Mouse (Mus musculus): ENCODE measurements around the gene Ethe1. TPM values are rescaled to one million over a fixed set of nuclear protein-coding genes. Genes with fewer than 3 reads are reported as not detected.

The Ethe1 gene
- 14.4 and 18.8 TPM in 2 replicates for polyA plus RNA-seq (2012; rRNA removed)

DNA sequence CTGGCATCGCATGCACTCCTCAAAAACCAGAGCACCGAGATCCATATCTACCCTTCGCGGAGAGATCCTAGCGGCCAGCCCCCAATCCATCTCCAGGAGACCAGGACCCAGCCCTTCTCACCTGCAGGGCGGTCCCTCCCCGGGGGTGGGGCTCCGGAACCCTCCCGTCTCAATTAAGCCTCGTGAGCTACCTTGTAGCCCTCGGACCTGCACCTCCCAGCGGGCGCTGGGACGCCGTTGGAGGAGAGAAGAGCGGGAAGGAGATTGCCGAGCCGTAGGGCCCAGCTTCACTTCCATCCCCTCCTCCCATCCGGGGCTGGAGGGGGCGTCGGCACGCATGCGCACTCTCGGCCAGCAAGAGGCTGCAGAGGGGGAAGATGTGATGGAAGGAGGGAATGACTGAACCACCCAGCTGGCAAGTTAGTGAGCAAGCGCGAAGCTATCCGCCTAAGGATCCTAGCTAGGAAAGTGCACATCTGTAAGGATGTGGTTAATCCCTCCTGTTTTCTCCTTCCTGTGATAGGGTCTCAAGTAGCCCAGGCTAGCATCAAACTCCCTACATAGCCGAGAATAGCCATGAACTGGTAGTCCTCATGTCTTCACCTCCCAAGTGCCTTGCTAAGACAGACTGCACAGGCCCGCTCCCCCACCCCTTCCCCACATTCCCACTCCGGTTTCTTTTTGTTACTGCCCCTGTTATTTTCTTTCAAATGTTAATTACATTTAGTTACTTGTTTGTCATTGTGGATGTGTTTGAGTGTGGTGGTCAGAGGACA, at the start of gene Ethe1, which contains the start of gene Zfp575:
Gene Ethe1, plus strand, starts transcription at position 214 of the 776 bp plus-strand sequence.
Gene Zfp575, minus strand, starts transcription at position 312 of the 776 bp plus-strand sequence.
- TF ChIP-seq CTCF (IDR thresholded peaks at IDR 0.05; ENCODE audit: borderline replicate concordance, extremely low read depth, insufficient read depth, insufficient read length) (no peak), POLR2A (IDR thresholded peaks at IDR 0.05; ENCODE audit: borderline replicate concordance, extremely low read depth, insufficient read depth, insufficient read length, poor library complexity, severe bottlenecking) (peak; percentile 69; the same call in 1 of the 2 replicates)
- DNase-seq (ENCODE audit: low read depth): peak; percentile 94

DNA sequence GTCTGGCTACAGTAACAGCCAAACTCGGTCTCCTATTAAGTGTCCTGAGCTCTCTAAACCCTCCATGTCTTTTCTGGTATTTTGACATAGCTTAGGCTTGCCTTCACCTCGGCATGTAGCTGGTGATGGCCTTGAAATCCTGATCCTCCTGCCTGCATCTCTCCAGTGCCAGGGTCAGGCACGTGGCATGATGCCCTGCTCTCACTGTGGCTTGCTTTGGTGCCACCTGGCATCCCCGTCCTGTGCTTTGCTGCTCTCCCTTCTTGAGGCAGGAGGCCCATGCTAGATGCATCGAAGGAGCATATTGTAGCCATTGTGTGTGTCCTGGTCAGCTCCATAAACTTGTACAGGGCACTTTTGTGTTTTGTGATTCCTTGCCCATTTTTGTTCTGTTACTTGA, 49.8 kb upstream of the Ethe1 start:
- TF ChIP-seq POLR2A (IDR thresholded peaks at IDR 0.05; ENCODE audit: borderline replicate concordance, extremely low read depth, insufficient read depth, insufficient read length, poor library complexity, severe bottlenecking): no peak
- TF ChIP-seq CTCF (IDR thresholded peaks at IDR 0.05; ENCODE audit: borderline replicate concordance, extremely low read depth, insufficient read depth, insufficient read length): no peak
- no peak for DNase-seq (ENCODE audit: low read depth)

DNA sequence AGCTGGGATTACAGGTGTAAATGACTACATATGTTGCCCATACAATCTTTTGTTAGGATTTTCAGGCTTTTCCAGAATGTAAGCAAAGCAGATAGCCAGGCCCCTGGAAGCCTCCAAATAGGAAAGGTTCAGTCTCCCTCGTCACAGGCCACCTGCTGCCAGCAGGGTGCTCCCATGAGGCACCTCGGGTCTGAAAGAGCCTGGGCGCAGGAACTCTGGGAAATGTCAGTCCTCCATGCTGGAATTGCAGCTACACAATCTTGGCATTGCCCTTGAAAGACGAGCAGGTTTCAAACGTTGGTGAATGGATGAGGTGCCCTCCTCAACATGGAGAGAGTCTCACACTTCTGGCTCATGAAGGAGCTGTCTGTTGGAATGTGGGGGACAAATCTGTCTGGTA, 49.2 kb upstream of the Ethe1 start:
- DNase-seq (ENCODE audit: low read depth): no peak

DNA sequence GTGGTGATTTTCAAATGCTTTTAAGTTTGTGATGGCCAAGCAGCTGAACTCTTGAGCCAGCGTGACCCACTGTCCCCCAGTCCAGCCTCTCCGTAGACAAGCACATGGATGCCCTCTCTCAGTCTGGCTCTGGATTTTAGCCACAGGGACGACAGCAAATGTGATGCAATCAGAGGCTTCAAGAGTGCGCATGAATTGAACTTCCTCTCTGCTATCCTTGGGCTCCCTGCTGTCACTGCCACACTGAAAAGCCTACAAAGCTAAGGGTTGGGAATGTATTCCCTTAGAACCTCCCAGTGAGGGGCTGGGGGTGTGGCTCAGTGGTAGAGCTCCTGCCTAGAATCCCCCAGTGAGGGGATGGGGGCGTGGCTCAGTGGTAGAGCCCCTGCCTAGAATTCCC, 48.6 kb upstream of the Ethe1 start:
- no peak for TF ChIP-seq CTCF (IDR thresholded peaks at IDR 0.05; ENCODE audit: borderline replicate concordance, extremely low read depth, insufficient read depth, insufficient read length)
- TF ChIP-seq POLR2A (IDR thresholded peaks at IDR 0.05; ENCODE audit: borderline replicate concordance, extremely low read depth, insufficient read depth, insufficient read length, poor library complexity, severe bottlenecking): no peak
- no peak for DNase-seq (ENCODE audit: low read depth)

More for the DNA sequence above, 49.2 kb upstream of the Ethe1 start:
- no peak for TF ChIP-seq CTCF (IDR thresholded peaks at IDR 0.05; ENCODE audit: borderline replicate concordance, extremely low read depth, insufficient read depth, insufficient read length)

DNA sequence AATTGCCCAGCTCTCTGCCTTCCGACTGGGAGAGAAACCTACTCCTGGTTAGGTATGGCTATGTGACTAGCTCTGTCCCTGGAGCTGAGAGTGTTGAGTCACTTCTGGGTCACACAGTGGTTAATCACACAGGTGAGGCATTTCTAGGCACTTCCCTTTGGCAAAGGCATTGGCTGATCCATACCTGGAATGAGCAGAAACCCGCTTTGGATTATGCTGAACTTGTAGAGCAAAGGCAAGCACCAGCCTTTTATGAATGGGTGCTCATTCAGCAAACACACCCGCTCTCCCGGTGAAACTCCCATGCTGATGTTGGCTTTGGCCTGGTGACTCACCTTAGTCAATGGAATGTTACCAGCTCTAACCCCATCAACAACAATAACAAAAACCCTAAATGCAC, 47.7 kb upstream of the Ethe1 start:
- no peak for TF ChIP-seq CTCF (IDR thresholded peaks at IDR 0.05; ENCODE audit: borderline replicate concordance, extremely low read depth, insufficient read depth, insufficient read length)
- TF ChIP-seq POLR2A (IDR thresholded peaks at IDR 0.05; ENCODE audit: borderline replicate concordance, extremely low read depth, insufficient read depth, insufficient read length, poor library complexity, severe bottlenecking): no peak
- DNase-seq (ENCODE audit: low read depth): no peak

DNA sequence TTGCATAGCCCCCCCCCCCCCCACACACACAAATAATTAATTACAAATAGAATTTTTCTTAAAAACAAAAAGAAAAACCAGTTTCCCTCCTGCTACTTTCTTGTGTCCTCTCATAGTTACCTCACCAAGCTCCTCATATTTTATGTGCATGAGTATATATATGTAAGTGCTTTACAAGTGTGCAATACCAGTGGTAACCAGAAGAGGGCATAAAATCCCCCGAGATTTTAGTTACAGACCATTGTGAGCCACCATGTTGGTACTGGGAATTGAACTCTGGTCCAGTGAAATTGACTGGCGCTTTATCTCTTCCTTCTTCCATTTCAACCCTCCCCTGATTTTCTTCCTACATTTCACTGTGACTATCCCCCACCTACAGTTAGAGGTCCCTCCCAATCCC, 42.8 kb upstream of the Ethe1 start:
- DNase-seq (ENCODE audit: low read depth): no peak
- TF ChIP-seq POLR2A (IDR thresholded peaks at IDR 0.05; ENCODE audit: borderline replicate concordance, extremely low read depth, insufficient read depth, insufficient read length, poor library complexity, severe bottlenecking) (no peak), CTCF (IDR thresholded peaks at IDR 0.05; ENCODE audit: borderline replicate concordance, extremely low read depth, insufficient read depth, insufficient read length) (peak; percentile 23; the same call in 1 of the 2 replicates)

DNA sequence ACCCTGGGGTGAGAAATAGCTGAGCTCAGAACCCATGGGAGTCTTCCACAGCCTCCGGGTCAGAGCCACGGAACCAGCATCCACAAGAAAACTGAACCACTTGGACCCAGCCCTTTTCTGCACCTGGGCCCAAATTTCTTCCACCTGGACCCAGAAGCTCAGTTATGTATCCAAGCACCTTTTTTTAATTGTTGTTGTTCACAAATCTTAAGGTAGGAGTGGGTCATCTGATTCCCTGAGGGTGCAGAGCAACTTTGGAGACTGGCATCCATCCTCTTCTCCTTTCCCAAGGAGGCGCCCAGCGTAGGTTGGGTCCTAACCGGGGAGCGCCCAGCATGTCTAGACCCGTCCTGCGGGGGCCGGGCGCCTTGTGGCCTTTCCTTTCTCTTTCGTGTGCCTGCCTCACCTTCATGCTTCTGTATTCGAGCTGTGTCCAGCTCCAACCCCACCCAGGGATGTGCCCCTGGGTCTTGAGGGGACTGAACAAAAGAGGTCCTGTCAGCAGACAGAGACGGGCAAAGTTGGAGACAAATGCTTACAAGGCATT, 41.2 kb upstream of the Ethe1 start, which contains the start of the genes Pinlyp and Xrcc1:
Gene Pinlyp, minus strand, starts transcription at position 51 of the 547 bp plus-strand sequence.
Gene Xrcc1, plus strand, starts transcription at position 222 of the 547 bp plus-strand sequence.
- no peak for DNase-seq (ENCODE audit: low read depth)
- TF ChIP-seq CTCF (IDR thresholded peaks at IDR 0.05; ENCODE audit: borderline replicate concordance, extremely low read depth, insufficient read depth, insufficient read length): no peak
- no peak for TF ChIP-seq POLR2A (IDR thresholded peaks at IDR 0.05; ENCODE audit: borderline replicate concordance, extremely low read depth, insufficient read depth, insufficient read length, poor library complexity, severe bottlenecking)

DNA sequence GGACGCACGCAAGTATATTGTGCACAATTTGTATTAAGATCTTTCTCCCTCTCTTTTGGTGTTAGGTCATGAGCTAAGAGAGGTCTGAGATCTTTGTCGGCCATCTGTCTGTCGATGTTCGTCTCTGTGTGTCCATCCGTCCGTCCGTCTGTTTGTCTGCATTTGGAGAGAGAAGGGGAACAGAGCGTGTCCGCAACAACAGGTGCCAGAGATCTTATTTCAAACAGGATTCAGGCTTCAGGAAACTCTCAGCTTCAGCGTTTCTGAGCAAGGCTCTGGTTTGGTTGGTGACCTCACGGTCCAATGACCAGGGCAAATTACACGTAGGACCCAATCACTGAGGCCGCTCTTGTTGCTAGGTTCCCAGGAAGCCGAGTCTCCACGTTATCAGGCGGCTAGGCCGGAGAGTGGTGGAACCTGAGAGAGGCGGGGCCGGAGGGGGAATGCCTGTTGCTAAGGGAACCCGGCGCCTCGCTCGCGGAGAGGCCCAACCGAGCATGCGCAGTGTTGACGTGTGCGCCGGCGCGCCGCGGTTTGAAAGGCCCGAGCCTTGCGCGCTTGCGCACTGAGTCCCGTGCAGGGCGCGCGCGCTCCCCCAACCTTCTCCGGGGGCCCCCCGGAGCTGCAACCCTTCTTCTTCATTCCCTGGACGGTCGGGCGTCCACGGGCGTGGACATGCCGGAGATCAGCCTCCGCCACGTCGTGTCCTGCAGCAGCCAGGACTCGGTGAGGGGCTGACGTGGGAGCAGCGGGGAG, 40.5 kb upstream of the Ethe1 start:
- TF ChIP-seq CTCF (IDR thresholded peaks at IDR 0.05; ENCODE audit: borderline replicate concordance, extremely low read depth, insufficient read depth, insufficient read length) (no peak), POLR2A (IDR thresholded peaks at IDR 0.05; ENCODE audit: borderline replicate concordance, extremely low read depth, insufficient read depth, insufficient read length, poor library complexity, severe bottlenecking) (peak; percentile 40; the same call in 1 of the 2 replicates)
- DNase-seq (ENCODE audit: low read depth): peak; percentile 99

DNA sequence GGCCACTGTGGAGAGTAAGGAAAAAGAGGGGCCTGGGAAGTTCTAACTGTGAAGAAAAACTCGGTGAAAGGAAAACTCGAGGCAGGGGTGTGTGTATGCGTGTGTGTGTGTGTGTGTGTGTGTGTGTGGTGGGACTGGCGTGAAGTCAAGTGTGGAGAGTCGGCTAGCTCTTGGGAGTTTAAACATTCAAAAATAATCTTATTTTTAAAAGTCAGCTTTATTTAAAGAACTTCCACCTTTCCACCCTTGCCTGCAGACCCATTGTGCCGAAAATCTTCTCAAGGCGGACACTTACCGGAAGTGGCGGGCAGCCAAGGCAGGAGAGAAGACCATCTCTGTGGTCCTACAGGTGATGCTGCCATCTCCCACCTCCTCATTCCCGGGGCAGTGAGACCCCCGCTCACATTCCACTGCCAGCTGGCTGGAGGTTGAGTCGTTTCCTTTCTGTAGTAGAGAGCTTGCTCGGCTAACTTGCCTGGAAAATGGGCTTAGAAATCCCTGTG, 39.8 kb upstream of the Ethe1 start:
- TF ChIP-seq CTCF (IDR thresholded peaks at IDR 0.05; ENCODE audit: borderline replicate concordance, extremely low read depth, insufficient read depth, insufficient read length): no peak
- no peak for TF ChIP-seq POLR2A (IDR thresholded peaks at IDR 0.05; ENCODE audit: borderline replicate concordance, extremely low read depth, insufficient read depth, insufficient read length, poor library complexity, severe bottlenecking)
- no peak for DNase-seq (ENCODE audit: low read depth)

DNA sequence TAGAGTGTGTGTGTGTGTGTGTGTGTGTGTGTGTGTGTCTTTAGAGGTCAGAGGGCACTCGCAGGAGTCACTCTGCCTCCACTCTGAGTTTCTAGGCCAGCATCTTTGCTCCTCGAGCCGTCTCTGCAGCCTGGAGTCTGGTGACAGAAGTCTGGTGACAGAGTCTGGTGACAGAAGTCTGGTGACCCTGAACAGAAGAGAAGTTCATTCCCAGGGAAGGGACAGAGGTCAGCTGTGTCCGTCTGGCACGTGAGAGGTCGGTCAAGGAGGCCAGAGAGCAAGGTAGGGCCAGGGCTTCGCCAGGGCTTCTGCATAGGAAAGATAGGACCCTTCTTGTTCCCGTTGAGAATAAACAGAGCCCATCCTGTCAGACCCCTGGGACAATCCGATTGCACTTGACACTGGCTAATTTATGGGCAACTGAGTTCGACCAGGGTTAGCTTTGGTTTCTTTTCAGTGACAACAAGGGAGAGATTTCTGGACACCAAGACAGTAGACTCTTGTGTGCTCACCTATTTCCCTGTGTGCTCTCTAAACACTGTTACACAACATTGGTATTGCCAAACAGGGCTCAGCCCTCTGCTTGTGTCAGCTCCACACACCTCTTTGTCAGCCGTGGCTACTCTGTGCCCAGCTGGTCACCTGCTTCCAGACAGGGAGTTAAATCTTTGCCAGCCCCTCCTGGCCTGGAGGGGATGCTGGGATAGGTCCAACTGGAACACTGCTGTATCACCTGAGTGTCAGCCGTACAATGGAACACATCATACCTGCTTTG, 35.2 kb upstream of the Ethe1 start:
- TF ChIP-seq POLR2A (IDR thresholded peaks at IDR 0.05; ENCODE audit: borderline replicate concordance, extremely low read depth, insufficient read depth, insufficient read length, poor library complexity, severe bottlenecking): no peak
- no peak for TF ChIP-seq CTCF (IDR thresholded peaks at IDR 0.05; ENCODE audit: borderline replicate concordance, extremely low read depth, insufficient read depth, insufficient read length)
- DNase-seq (ENCODE audit: low read depth): no peak

Data from brain, embryonic 14.5 days (tissue).